In the genomic region with DNA sequence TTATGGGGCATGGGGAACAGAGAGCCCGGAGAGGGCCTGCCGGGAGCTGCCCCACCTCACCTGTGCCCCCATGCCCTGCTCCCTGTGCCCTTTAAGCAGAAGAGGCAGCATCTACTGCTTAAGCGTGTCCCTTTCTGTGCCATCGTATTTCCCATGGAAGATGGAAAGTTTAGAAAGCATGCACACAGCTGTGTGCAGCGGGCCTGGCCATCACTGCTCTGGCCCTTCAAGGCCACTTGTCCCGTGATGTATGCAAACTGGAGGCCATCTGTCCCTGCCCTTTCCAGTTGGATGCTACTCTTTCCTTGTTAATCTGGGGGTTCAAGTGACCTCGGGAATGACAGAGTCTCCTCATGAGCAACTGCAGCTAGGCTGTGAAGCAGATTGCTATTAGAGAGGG, we compare ENCODE assay signal across 25 mouse cellular contexts.
DNase-seq lines count a peak whose midpoint lies in the region; ATAC-seq and TF ChIP-seq lines count a peak whose summit lies in the region.
"Had no signal": no experiment of that assay in that cellular context is flagged by ENCODE, and none has a peak within 500 bp of the region (broad histone marks: within the 10 kb centered on the region; RNA-seq: fewer than 3 reads in every experiment).

No protein-coding gene starts in this region.

- H3K27me3 ChIP-seq in forebrain, embryonic 11.5 days (ENCODE audit: control insufficient read depth, insufficient read depth, low read length): no peaks in the 10 kb centered on the region
- no peaks in the 10 kb centered on the region for H3K27me3 ChIP-seq in forebrain, embryonic 16.5 days (replicated peaks; ENCODE audit: control insufficient read depth, insufficient read depth, low read length)
- H3K27me3 ChIP-seq in kidney, adult 2 months (replicated peaks; ENCODE audit: control insufficient read depth, insufficient read depth, low read length): no peaks in the 10 kb centered on the region
- H3K27me3 ChIP-seq in neural tube, embryonic 13.5 days: no peaks in the 10 kb centered on the region
- no peaks in the 10 kb centered on the region for H3K27me3 ChIP-seq in neural tube, embryonic 15.5 days (replicated peaks)
- H3K27me3 ChIP-seq in neural tube, embryonic 14.5 days (ENCODE audit: control insufficient read depth, insufficient read depth, low read length): no peaks in the 10 kb centered on the region
- H3K27me3 ChIP-seq: embryonic facial prominence, embryonic 15.5 days; forebrain, embryonic 15.5 days; heart, embryonic 15.5 days; intestine, embryonic 15.5 days had no signal

- 88% methylated on average over 7 of the region's 7 CpGs for WGBS in forebrain, embryonic 11.5 days
- WGBS in forebrain, embryonic 16.5 days: 85% methylated on average over 7 of the region's 7 CpGs
- 65% methylated on average over 7 of the region's 7 CpGs for WGBS in kidney, adult 2 months
- WGBS in neural tube, embryonic 13.5 days: 59% methylated on average over 7 of the region's 7 CpGs
- 59% methylated on average over 7 of the region's 7 CpGs for WGBS in neural tube, embryonic 15.5 days
- WGBS in neural tube, embryonic 14.5 days: 53% methylated on average over 7 of the region's 7 CpGs

- H3K36me3 ChIP-seq in forebrain, embryonic 11.5 days (ENCODE audit: control insufficient read depth, insufficient read depth, low read length): no peaks in the 10 kb centered on the region
- no peaks in the 10 kb centered on the region for H3K36me3 ChIP-seq in forebrain, embryonic 16.5 days (ENCODE audit: control insufficient read depth, insufficient read depth)
- no peaks in the 10 kb centered on the region for H3K36me3 ChIP-seq in kidney, adult 2 months (ENCODE audit: control insufficient read depth, insufficient read depth, low read length)
- H3K36me3 ChIP-seq in neural tube, embryonic 13.5 days: no peaks in the 10 kb centered on the region
- no peaks in the 10 kb centered on the region for H3K36me3 ChIP-seq in neural tube, embryonic 15.5 days
- H3K36me3 ChIP-seq in neural tube, embryonic 14.5 days (ENCODE audit: control insufficient read depth, insufficient read depth, low read length): no peaks in the 10 kb centered on the region
- H3K36me3 ChIP-seq: embryonic facial prominence, embryonic 15.5 days; forebrain, embryonic 15.5 days; heart, embryonic 15.5 days; hindbrain, embryonic 10.5 days; intestine, embryonic 15.5 days had no signal

- H3K9ac ChIP-seq in forebrain, embryonic 11.5 days (ENCODE audit: low read length): no peak overlapping the region
- no peak overlapping the region for H3K9ac ChIP-seq in forebrain, embryonic 16.5 days (replicated peaks; ENCODE audit: low read depth, low read length)
- no peak overlapping the region for H3K9ac ChIP-seq in neural tube, embryonic 13.5 days
- H3K9ac ChIP-seq in neural tube, embryonic 15.5 days (replicated peaks): no peak overlapping the region
- no peak overlapping the region for H3K9ac ChIP-seq in neural tube, embryonic 14.5 days (replicated peaks; ENCODE audit: low read depth, low read length)
- H3K9ac ChIP-seq: embryonic facial prominence, embryonic 15.5 days; forebrain, embryonic 15.5 days; heart, embryonic 15.5 days; intestine, embryonic 15.5 days had no signal

- no peak overlapping the region for H3K4me3 ChIP-seq in forebrain, embryonic 11.5 days (ENCODE audit: low read depth, low read length)
- no peak overlapping the region for H3K4me3 ChIP-seq in forebrain, embryonic 16.5 days (replicated peaks; ENCODE audit: low read length)
- H3K4me3 ChIP-seq in kidney, adult 2 months (ENCODE audit: insufficient read depth, low read depth, low read length): no peak overlapping the region
- H3K4me3 ChIP-seq in neural tube, embryonic 13.5 days: no peak overlapping the region
- no peak overlapping the region for H3K4me3 ChIP-seq in neural tube, embryonic 15.5 days (replicated peaks)
- no peak overlapping the region for H3K4me3 ChIP-seq in neural tube, embryonic 14.5 days (ENCODE audit: low read depth, low read length)
- H3K4me3 ChIP-seq: embryonic facial prominence, embryonic 15.5 days; erythroblast, embryonic 14.5 days; forebrain, embryonic 10.5 days; forebrain, embryonic 15.5 days; heart, adult 2 months; heart, embryonic 15.5 days; hindbrain, embryonic 10.5 days; intestine, embryonic 15.5 days had no signal

- DNase-seq in forebrain, embryonic 11.5 days (ENCODE audit: low spot score): peak; percentile 35
- DNase-seq in kidney, adult 2 months: no peak
- DNase-seq in kidney, adult 9 months: no peak
- no peak for DNase-seq in right cerebral cortex, postnatal 25 days
- DNase-seq: cerebellum, adult 11 months; cerebellum, adult 8-10 months; cerebellum, postnatal 14 days; embryo, embryonic 11 days; gastrocnemius, postnatal 10 days; heart, adult 2 months; heart, postnatal 14 days had no signal

- TF ChIP-seq CTCF in kidney, adult 2 months (conservative IDR thresholded peaks at IDR 0.05; ENCODE audit: insufficient read depth, insufficient read length, low read depth, low read length): no peak

- no peak overlapping the region for H3K4me2 ChIP-seq in forebrain, embryonic 11.5 days (ENCODE audit: low read depth, low read length, severe bottlenecking)
- H3K4me2 ChIP-seq in forebrain, embryonic 16.5 days (ENCODE audit: low read length): no peak overlapping the region
- H3K4me2 ChIP-seq in neural tube, embryonic 13.5 days: no peak overlapping the region
- no peak overlapping the region for H3K4me2 ChIP-seq in neural tube, embryonic 15.5 days
- no peak overlapping the region for H3K4me2 ChIP-seq in neural tube, embryonic 14.5 days (ENCODE audit: low read depth, low read length)
- H3K4me2 ChIP-seq: embryonic facial prominence, embryonic 15.5 days; forebrain, embryonic 15.5 days; heart, embryonic 11.5 days; heart, embryonic 15.5 days; intestine, embryonic 15.5 days had no signal

- H3K9me3 ChIP-seq in forebrain, embryonic 11.5 days (ENCODE audit: control insufficient read depth, low read length): no peaks in the 10 kb centered on the region
- H3K9me3 ChIP-seq in forebrain, embryonic 16.5 days (ENCODE audit: control insufficient read depth, low read length): no peaks in the 10 kb centered on the region
- no peaks in the 10 kb centered on the region for H3K9me3 ChIP-seq in neural tube, embryonic 13.5 days
- no peaks in the 10 kb centered on the region for H3K9me3 ChIP-seq in neural tube, embryonic 15.5 days (replicated peaks)
- no peaks in the 10 kb centered on the region for H3K9me3 ChIP-seq in neural tube, embryonic 14.5 days (ENCODE audit: control insufficient read depth, low read length)
- H3K9me3 ChIP-seq: embryonic facial prominence, embryonic 15.5 days; forebrain, embryonic 10.5 days; forebrain, embryonic 15.5 days; G1E; heart, embryonic 15.5 days; hindbrain, embryonic 10.5 days; intestine, embryonic 15.5 days had no signal

- ATAC-seq in forebrain, embryonic 11.5 days (replicated peaks; ENCODE audit: low FRiP score): no peak
- no peak for ATAC-seq in forebrain, embryonic 16.5 days
- ATAC-seq in neural tube, embryonic 13.5 days (ENCODE audit: low read depth): no peak
- no peak for ATAC-seq in neural tube, embryonic 15.5 days (ENCODE audit: low FRiP score)
- no peak for ATAC-seq in neural tube, embryonic 14.5 days (ENCODE audit: low read depth)
- ATAC-seq: CD4-positive, CD25-positive, alpha-beta regulatory T cell, adult 4 months; forebrain, embryonic 15.5 days; intestine, embryonic 15.5 days had no signal

- H3K27ac ChIP-seq in forebrain, embryonic 11.5 days (ENCODE audit: low read depth, low read length): no peak overlapping the region
- no peak overlapping the region for H3K27ac ChIP-seq in forebrain, embryonic 16.5 days (ENCODE audit: low read length)
- 0 out of 2 replicates have a peak overlapping the region, but pooled peaks have one; percentile 0 for H3K27ac ChIP-seq in kidney, adult 2 months (ENCODE audit: insufficient read depth, low read depth, low read length)
- peak overlapping the region; percentile 20; the same call in 1 of the 2 replicates for H3K27ac ChIP-seq in neural tube, embryonic 13.5 days (replicated peaks)
- H3K27ac ChIP-seq in neural tube, embryonic 15.5 days (replicated peaks): no peak overlapping the region
- 0 out of 2 replicates have a peak overlapping the region, but pooled peaks have one; percentile 25 for H3K27ac ChIP-seq in neural tube, embryonic 14.5 days (ENCODE audit: low read depth, low read length)
- H3K27ac ChIP-seq: embryonic facial prominence, embryonic 15.5 days; forebrain, embryonic 10.5 days; forebrain, embryonic 15.5 days; heart, adult 2 months; heart, embryonic 15.5 days; hindbrain, embryonic 10.5 days; intestine, embryonic 15.5 days had no signal

- no peak for TF ChIP-seq POLR2A in kidney, adult 2 months (IDR thresholded peaks at IDR 0.05; ENCODE audit: low read depth, low read length)

- peaks cover 2% of the 10 kb centered on the region; the same call in 1 of the 2 replicates for H3K4me1 ChIP-seq in forebrain, embryonic 11.5 days (replicated peaks; ENCODE audit: control insufficient read depth, insufficient read depth, low read length)
- H3K4me1 ChIP-seq in forebrain, embryonic 16.5 days (replicated peaks; ENCODE audit: control insufficient read depth, insufficient read depth, low read length): peaks cover 11% of the 10 kb centered on the region
- H3K4me1 ChIP-seq in kidney, adult 2 months (ENCODE audit: control insufficient read depth, insufficient read depth, low read length): peaks cover 27% of the 10 kb centered on the region
- peaks cover 41% of the 10 kb centered on the region for H3K4me1 ChIP-seq in neural tube, embryonic 13.5 days (replicated peaks)
- H3K4me1 ChIP-seq in neural tube, embryonic 15.5 days: peaks cover 36% of the 10 kb centered on the region
- H3K4me1 ChIP-seq in neural tube, embryonic 14.5 days (ENCODE audit: control insufficient read depth, insufficient read depth, low read length): peaks cover 12% of the 10 kb centered on the region; the same call in 1 of the 2 replicates

Comparison
In these comparisons a context has a peak if more than half of its experiments do, and no peak if none do; other contexts are left out.
1. H3K27ac ChIP-seq: peak in kidney, adult 2 months (single experiment), neural tube, embryonic 13.5 days (single experiment) and neural tube, embryonic 14.5 days (single experiment); none in forebrain, embryonic 11.5 days (single experiment), forebrain, embryonic 16.5 days (single experiment) and neural tube, embryonic 15.5 days (single experiment).